Mouse (Mus musculus) embryo, embryonic 9.5 days (tissue): ENCODE measurements around the gene Foxe1.
A peak's percentile ranks its signal among the peaks of the same experiment; 100 is the strongest.

Experiments
- DNase-seq: peaks from one replicate; pipeline ENCODE4 v3.0.0-alpha.2; 2017; ENCODE audit errors: extremely low spot score

Gene Foxe1

DNA sequence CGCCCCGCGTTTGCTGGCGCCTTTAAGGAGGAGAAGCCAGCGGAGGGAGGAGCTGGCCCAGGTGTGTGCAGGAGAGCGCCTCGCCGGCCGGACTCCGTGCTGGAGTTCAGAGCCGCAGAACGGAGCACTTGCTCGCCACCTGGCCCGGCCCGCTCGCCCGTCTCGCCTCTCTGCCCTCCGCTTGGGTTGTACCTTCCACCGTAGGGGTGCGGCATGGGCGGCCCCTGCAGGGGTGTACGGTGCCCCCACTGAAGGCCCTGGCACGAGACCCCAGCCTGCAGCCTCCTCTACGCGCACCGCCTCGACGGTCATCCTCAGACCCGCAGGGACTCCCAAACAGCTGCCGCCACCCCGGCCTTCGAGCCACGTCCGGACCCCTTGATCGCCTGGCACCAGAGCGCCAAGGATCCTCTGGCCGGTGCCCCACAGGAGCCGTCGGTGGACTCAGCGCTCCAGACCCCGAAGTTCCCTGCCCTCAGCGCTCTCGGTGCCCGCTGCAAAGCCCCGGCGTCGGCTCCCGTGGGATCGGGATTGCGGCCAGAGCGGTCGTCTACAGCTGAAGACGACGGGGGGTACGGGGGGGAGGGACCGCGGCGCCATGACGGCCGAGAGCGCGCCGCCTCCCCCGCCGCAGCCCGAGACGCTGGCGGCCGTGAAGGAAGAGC is at the start of gene Foxe1:
Gene Foxe1, plus strand, starts transcription at position 14 of the 665 bp plus-strand sequence.
- peak; percentile 25 for DNase-seq

DNA sequence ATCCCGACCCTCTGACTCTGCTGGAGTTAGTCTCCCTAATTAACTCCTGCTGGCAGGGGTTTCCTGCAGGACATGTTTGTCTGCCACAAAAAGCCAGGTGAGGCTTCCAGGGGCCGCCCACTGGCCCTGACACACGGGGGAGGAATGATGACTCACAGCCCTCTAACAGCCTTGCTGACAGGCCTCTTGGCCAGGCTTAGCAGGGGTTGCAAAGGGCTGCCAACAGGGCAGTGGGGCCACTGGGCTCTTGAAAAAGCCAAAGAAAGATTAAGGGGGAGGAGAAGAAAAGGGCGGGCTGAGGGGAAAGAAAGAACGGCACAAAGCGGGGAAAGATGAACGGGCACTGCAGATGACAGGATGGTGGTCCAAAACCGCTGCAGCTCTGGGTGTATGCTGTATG is 39.3 kb upstream of the Foxe1 start:
- peak; percentile 21 for DNase-seq

DNA sequence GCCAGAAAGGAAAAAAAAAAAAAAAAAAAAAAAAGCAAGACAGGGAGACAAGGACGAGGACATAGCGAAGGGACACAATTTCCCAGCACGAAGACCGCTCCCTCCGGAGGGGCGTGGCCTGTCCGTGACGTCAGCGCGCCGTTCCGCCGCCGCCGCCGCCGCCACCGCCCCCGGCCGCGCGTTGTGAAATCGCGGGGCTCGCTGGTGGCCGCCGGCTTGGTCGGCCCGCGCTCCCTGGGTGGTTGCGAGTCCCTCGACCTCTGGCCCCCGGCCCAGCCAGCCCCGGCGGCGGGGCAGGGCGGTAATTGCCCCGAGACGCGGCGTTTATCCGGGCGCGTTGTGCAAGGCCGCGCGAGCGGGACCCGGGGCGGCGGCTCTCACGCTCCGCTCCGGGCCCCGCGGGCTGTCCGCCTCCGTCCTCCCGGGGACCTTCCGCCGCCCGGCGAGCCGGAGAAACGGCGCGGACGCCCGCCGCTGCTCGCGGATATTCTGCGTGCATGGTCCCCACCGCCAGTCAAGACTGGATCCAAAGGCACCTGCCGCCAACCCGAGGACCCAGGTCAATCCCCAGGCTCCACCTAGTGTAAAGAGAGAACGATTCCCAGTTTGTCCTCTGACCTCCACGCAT is 38.5 kb upstream of the Foxe1 start:
- DNase-seq = peak; percentile 78

DNA sequence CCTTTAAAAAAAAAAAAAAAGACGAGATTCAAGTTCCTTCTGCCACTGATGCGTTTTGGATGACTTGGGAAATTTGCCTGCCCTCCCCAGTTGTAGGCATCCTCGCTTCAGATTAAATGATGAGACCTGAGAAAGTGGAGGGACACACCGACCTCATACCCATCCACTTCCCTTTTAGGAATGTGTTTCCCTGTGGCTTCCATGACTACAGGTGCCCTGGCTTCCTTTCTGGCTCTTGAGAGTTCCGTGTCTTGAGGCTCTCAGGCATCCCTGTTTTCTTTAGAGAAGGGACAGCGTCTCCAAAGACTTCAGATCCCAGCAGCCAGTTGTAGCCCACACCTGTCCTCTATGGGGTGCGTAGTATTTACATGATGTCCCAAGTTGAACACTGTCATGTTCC is 38.0 kb upstream of the Foxe1 start:
- no peak for DNase-seq

DNA sequence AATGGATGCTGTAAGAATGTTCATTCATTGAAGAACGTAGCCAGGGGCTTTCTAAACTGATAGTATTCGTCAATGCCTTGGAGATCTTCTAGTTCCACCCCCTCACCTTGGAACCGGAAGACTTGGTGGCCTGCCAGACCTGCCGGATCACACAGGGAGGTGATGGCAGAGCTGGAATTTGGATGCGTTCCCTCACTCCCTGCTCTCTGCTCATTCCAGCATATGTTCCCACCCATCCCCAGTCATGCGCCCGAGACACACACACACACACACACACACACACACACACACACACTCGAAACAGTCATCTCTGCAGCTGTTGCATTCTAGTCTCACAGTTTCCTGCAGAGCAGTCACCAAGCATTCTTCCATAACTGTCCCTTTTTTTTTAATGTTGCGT is 36.1 kb upstream of the Foxe1 start:
- DNase-seq = no peak

DNA sequence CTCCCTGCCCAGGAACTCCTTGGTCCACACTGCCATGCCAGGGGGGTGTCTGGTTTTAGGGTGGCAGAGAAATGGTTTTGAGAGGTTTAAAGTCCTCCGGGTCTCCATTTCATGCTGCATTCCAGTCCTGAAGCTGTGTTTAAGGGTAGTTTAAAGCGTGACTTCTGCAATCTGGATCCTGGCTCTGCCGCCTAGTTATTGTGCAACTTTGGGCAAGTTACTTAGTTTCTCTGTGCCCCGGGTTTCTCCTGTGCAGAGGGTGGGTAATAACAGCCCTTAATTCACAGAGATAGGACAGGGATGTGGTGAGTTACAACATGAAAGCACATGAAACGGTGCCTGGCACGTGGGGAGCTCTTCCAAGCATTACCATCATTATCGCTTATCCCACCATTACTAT is 35.5 kb upstream of the Foxe1 start:
- DNase-seq = no peak

DNA sequence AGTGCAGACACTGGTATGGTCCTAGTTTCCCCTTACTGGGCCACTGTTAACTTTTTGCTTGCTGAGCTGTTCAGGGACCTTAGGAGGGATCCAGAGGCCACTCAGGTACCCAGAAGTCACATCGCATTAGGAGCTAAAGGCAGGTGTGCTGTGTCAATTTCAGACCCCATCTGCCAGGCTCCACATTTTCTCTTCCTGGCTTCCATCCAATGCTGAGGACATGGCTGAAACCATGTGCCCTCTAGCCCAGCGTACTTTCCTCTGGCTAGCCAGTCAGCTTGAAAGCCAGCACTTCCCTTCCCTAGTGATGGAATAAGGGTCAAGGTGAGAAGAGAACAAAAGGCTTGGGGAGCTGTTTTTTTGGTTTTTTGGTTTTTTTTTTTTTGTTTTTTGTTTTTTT is 31.8 kb upstream of the Foxe1 start:
- no peak for DNase-seq

DNA sequence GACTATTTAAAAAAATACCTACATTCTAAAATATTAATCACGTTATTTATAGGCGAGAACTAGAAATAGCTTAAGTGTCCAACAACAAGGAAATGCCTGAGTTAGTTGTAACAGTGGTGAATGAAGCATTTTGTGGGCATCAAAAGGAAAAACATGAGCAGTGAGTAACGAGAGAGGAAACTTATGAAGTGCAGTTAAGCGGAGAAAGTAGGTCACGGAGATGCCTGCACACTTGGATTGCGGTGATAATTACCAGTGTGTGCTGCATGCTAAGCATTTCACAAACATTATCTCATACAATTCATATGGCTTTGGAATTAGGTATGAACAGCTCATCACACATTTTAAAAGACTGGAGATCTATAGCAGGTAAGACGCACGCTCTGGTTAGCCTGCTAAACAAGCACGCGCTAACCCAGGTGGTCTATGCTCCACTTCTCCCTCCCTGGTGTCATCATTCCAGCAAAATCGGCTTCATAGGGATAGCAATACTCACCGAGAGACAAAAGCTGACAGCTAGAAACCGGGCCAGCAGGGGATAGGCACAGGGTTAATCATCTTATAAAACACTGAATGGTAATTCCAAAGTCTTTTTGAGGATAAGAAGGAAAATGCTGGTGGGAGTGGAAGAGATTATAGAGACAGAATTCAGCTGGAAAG is 21.5 kb upstream of the Foxe1 start:
- no peak for DNase-seq

DNA sequence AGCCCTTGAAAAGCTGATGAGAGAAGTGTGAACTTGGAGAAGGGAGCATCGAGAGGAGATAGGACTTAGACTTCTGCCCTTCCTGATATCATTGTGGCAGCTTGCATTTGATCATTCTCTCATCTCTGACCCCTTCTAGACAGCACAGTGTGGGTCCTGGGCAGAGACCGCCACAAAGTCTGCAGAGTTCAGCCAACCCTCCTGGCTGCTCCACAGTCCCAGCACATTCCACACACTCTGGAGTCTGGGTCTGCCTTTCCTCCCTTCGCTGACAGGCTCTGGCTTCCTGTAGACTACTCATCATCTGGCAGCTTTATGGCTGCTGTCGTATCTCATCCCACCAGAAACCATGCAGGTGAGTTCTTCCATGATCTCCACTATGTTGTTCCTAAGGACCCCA is 20.7 kb upstream of the Foxe1 start:
- DNase-seq = no peak

DNA sequence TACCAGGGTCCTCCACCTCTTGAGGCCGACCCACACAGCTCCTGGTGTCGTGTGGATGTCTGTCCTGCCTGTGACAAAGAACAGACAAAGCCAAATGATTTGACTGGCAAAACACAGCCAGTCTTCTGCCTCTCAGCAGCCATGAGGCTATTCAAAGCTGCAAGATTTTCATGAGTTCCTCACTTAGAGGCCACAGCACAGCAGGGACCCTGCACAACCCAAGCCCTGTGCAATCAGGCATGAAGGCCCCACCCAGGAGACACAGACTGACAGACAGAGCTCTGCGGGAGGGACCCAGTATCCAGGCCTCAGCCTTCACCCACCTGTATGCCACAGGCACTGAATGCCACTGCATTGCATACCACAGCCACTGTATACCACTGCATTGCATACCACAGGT is 14.5 kb upstream of the Foxe1 start:
- DNase-seq = no peak

DNA sequence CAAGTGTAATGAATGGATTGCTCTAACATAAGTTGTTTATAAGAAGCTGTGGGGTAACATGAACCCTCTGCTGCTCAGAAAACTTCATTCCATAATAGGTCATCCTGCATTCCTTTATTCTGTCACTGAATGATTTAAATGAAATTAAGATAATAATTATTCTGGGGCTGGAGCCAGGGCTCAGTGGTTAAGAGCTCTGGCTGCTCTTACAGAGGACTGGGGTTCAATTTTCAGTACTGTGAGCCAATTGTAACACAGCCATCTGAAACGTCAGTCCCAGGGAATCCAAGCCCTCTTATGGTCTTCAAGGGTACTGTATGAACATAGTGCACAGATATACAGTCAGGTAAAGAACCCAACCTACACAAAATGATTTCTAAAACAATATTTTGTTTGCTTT is 7.6 kb upstream of the Foxe1 start:
- no peak for DNase-seq

DNA sequence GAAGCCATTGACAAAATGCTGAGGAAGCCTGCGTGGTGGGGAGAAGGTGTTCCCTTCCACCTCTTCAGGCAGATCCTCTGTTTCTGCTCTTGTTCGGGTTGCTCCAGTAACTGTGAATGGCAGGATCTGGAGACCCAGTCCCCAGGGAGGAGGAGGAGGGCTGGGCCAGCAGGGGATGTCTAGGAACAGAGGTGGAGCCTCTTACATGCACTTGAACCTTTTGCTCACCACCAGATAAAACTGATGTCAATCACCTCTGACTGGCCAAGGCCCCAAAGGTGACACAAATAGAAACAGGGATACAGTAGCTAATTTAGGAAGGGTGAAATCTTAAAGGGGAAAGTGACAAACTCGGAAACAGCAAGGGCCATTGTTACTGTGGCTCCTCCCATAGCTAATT is 5.4 kb upstream of the Foxe1 start:
- DNase-seq = no peak

DNA sequence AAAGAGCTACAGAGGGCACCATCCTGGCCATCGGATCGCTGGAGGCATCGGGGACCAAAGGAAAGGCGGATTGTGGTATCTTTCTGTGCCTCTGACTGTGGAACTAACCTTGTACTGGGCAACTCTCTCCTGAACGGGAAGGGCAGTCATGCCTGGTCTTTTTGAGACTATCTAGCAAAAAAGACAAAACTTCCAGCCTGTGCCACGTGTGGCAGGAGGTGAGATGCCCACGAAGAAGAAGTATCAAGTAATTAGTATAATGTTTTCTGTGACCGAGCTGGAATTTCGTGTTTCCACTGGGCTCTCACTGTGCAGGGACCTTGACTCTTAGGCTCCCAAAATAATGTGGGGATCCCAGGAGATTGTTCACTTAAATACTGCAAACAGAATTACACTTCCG is 4.4 kb upstream of the Foxe1 start:
- DNase-seq = no peak

DNA sequence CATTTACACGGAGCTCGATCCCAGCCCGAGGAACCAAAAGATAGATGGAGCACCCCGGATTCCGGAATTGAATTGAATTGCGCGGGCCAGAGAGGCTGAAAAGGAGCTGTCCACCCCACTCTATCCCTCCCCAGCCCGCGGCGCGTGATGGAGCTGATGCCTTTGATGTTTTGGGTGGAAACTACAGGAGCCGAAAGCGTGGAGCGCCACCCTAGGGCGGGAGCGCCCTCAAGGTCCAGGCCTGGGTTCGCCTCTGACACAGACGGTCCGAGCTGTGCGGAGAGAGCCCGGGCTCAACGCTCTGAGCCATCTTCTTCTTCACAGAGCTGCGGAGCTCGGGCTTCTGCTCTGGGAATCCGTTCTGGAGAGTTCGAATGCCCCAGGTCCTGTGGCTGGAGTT is 3.8 kb upstream of the Foxe1 start:
- peak; percentile 26 for DNase-seq

DNA sequence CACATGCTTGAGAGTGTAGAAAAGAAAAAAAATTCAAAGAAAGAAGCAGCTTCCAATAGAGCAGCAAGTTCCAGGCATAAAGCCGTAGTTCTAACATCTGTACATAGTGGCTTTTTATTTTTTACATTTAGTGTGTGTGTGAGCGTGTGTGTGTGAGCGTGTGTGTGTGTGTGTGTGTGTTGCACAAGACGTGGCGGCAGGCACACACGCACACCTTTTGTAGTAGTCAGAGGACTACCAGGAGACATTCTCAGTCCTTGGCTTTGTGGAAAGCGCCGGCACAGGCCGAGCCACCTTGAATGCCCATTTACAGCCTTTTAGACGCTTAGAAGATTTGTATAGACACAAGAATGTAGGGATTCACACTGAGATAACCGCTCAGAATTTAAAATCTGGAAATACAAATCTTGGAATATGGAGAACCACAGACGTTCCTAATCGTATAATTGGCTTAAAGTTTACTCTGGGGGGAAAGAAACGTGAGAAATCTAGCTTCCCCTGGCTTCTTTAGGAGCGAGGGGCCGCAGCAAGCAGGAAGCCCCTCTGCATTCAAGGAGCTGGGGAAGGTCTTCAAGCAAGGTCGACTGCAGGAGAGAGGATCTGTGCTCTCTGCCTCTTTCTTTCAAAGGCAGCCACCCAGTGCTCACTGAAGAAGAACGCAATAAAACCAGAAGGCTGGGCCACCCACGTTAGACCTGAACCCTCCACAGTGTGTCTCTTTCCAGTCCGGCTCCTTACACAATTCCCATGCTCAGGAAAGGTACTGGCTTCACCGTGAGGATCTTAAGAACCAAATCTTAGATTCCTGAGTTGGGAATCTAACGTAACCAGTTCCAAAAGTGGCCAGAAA is 1.4 kb upstream of the Foxe1 start:
- DNase-seq = peak; percentile 31

DNA sequence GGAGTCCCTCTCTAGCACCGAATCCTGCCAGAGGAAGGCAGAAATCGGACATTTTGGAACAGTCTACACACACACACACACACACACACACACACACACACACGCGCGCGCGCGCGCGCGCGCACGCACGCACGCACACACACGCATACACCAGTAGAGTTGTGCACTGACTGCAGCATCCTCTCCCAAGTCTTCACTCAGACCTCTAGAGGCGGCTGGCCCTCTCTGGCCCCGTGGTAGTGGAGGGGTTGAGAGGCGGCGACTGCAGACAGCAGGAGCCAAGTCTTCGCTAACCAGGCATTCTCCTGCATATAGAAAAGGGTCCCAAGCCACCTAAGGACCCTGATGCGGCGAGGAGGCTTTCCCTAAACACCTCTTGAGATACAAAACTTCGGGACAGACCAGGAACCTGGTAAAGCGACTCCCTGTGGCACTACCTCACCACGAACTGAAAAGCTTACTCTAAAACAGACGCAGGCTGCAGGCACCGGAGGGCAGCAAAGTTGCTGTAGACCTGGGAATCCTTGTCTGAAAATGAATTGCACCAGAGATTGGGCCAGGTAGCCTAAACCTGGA is 610 bp upstream of the Foxe1 start:
- DNase-seq = peak; percentile 58

DNA sequence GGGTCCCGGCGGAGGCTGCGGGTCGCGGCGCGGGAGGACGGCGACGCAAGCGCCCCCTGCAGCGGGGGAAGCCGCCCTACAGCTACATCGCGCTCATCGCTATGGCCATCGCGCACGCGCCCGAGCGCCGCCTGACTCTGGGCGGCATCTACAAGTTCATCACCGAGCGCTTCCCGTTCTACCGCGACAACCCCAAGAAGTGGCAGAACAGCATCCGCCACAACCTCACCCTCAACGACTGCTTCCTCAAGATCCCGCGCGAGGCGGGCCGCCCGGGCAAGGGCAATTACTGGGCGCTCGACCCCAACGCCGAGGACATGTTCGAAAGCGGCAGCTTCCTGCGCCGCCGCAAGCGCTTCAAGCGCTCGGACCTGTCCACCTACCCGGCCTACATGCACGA is 879 bp downstream of the Foxe1 start:
- DNase-seq = peak; percentile 50

DNA sequence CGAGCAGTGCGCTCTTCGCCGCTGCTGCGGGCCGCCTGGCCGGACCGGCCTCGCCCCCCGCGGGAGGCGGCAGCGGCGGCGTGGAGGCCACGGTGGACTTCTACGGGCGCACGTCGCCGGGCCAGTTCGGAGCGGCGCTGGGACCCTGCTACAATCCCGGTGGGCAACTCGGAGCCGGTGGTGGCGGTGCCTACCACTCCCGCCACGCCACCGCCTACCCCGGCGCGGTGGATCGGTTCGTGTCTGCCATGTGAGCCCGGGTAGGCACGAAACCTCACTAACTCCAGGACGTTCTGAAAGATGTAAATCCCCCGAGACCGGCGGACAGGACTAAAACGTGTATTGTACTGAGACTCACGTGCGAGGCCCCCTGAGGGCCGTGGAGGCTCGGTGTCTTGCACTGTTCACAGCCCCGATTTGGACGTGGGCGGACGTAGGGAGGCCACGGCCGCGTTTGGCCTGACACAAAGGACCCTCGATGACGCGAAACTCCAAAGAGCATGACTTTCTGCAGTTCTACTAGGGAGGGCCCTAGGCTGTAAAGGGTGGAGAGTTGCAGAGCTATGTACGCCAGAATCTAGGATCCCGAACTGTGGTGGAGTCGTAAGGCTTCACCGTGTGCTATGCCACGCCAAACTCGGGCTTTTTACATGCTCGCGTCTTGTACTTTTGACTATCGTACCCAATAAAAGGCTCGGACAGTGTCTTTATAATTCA is 1.8 kb downstream of the Foxe1 start:
- peak; percentile 20 for DNase-seq

DNA sequence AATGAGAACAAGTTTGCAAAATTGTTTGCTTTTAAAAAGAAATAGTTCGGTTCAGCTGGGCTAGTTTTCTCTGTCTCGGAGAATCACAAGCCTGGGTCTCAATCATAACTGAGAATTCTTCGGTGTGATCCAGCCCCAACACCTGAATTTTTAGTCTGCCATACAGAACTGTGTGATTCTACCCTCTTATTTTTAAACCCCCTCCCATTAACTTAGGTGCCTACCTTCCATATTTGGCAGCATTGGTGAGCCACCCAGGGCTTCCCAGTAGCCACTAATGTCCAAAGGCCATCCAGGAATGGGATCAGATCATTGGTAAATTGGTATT is 2.3 kb downstream of the Foxe1 start:
- DNase-seq = peak; percentile 13

DNA sequence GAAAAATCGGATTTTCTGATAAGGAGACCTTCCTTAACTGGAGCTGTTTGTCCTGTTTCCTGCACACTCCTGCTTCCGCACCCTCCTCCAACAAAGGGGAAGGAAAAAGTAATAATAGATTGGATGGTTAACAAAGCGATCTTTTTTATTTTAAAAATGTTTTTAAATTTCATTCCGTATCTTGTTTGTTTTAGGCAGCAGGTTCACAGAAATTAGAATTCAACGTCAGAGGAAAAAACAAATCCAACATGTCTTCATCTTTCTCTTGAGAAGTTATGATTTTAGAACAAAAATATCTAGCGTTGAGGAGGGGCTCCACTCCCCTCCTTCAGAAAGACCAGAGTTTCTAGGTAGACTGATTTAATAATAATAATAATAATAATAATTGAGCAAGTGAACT is 2.8 kb downstream of the Foxe1 start:
- no peak for DNase-seq

DNA sequence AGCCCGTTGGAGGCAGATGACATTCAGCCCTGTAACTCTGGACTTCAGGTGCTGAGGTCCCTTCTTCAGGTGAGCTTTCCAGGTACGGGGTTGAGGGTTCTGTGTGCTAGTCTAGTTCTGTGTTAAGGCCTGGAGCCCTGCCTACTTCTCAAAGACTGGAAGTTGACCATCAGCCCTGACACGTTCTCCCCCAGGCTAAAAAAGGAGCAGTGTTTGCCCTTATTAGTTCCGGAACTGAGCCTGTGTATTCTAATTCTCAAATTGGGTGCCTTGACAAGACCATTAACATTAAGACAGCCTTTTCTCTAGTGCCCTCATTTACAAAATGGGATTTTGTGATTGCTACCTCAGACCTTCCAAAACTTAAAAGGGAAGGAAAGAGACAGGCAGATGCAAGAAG is 3.7 kb downstream of the Foxe1 start:
- no peak for DNase-seq
